Mouse (Mus musculus) kidney, postnatal 36 days (tissue): ENCODE results near the gene Snx29.

Experiments used
- DNase-seq, 2 experiments: peaks; one replicate each; pipeline ENCODE4 v3.0.0; 2021 to 2022; ENCODE audit warnings: mixed read lengths in 2 of 2

The Snx29 gene

GRCm38 (mm10) chr16:11795758-11796460 lies 473.2 kb downstream of the Snx29 start:
- no peak for DNase-seq

- DNase-seq = no peak
These were observed 479.3 kb downstream of the Snx29 start for GRCm38 (mm10) chr16:11801960-11802539.
